Mouse (Mus musculus): ENCODE data around the gene Eno2.

GRCm38 (mm10) chr6:124716864-124717490, 52.5 kb downstream of the Eno2 start:
- TF ChIP-seq CTCF (conservative IDR thresholded peaks at IDR 0.05 in 1 of 2, IDR thresholded peaks at IDR 0.05 in 1 of 2; ENCODE audit: low read depth in 2 of 2, low read length in 2 of 2) (peak in 1 of 2 experiments; percentile 93; a peak in 3 of 4 replicates), MXI1 (IDR thresholded peaks at IDR 0.05; ENCODE audit: low read depth, low read length) (peak; percentile 52; the same call in 1 of the 2 replicates), POLR2A (IDR thresholded peaks at IDR 0.05; ENCODE audit: low read depth, low read length) (no peak; the same call in 1 of the 2 replicates), EP300 (IDR thresholded peaks at IDR 0.05; ENCODE audit: low read length) (no peak), E2F4 (IDR thresholded peaks at IDR 0.05; ENCODE audit: insufficient replicate concordance, low read depth, low read length) (no peak), USF1 (IDR thresholded peaks at IDR 0.05; ENCODE audit: low read depth, low read length) (no peak), PAX5 (IDR thresholded peaks at IDR 0.05; ENCODE audit: low read length) (no peak), CHD2 (IDR thresholded peaks at IDR 0.05; ENCODE audit: low read length) (no peak), KAT2A (IDR thresholded peaks at IDR 0.05; ENCODE audit: insufficient replicate concordance, low read length) (no peak), MAX (IDR thresholded peaks at IDR 0.05; ENCODE audit: low read length) (no peak), SIN3A (IDR thresholded peaks at IDR 0.05; ENCODE audit: low read length) (no peak), MYC (IDR thresholded peaks at IDR 0.05; ENCODE audit: low read depth, low read length) (no peak), IRF4 (IDR thresholded peaks at IDR 0.05; ENCODE audit: low read depth, low read length) (peak; percentile 55), JUND (conservative IDR thresholded peaks at IDR 0.05; ENCODE audit: low read depth, low read length) (no peak)
